Mouse (Mus musculus) common myeloid progenitor, adult 5-6 weeks (primary cell): ENCODE data around the gene Tmem110. TPM values are rescaled to one million over a fixed set of nuclear protein-coding genes. Genes with fewer than 3 reads are reported as not detected.

Experiments
- ATAC-seq: replicated peaks from 2 replicates; pipeline ENCODE4 v1.8.0; 2016; ENCODE audit warnings: low read depth, mild to moderate bottlenecking, moderate TSS enrichment, inconsistent platforms; ENCODE audit not compliant: poor library complexity, severe bottlenecking
- total RNA-seq: library from RNA; stranded (forward); fragments of 200-1000, 187-1606 nt; gene quantifications from 2 replicates; pipeline ENCODE4 v1.2.3, GENCODE M21; 2017

The Tmem110 gene
- 6.4 and 6.8 TPM in 2 replicates for total RNA-seq

- ATAC-seq, result peak; percentile 74
These were observed at the start of gene Tmem110 for GRCm38 (mm10) chr14:30825476-30826131. Tmem110 (plus strand) TSS chr14:30825590.

DNA sequence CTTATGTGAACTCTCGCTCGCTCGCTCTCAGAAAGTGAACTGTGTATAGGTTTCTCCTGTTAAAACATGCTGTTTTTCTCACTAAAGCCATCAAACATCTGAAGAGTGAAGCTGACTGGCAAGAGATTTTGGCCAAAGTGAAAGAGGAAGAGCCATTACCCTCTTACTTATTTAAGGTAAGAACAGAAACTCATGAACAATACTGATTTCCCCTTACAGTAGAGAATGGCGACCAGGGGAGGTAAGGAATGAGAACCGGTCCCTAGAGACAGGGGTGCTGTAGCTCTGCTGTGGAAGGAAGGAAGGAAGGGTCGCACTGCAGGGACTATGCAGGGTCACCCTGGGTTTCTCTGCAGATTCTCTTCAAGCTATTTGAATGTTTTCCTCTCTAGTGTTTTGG, 40.8 kb upstream of the Tmem110 start:
- ATAC-seq, result no peak

GRCm38 (mm10) chr14:30789471-30789870, 35.9 kb upstream of the Tmem110 start:
- ATAC-seq, result no peak

DNA sequence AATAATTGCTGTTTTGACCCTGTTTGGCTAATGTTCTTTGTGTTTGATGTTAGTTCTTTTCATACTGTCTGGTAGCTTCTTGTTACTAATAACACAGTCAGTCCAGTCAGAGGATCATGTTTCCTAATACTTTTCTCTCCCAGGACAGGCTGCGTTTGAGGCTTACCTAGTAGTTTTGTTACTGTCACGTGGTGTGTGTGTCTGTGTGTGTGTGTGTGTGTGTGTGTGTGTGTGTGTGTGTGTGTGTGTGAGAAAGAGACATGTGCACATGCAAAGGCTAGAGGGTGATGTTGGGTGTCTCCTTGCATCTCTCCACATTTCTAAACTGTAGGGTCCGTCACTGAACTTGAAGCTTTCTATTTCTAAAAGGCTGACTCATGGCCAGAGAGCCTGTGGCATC, 32.5 kb upstream of the Tmem110 start:
- no peak for ATAC-seq

DNA sequence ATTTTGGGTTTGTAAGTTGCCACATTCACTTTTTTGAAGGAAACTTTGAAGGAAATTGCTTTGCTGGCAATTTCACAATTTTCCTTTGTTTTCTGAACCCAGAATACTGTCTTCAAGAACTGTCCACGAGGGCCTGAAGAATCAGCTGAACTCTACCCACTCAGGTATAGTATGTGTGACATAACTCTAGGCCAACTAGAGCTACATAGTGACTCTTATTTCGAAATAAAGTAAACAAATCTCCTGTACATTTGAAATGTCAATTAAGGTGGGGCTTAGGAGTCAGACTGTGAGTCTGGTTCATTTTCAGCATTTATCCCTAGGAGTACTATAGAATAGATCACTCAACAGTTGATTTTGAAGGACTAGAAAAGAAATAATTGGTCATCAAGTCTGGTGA, 23.6 kb upstream of the Tmem110 start:
- ATAC-seq, result no peak

DNA sequence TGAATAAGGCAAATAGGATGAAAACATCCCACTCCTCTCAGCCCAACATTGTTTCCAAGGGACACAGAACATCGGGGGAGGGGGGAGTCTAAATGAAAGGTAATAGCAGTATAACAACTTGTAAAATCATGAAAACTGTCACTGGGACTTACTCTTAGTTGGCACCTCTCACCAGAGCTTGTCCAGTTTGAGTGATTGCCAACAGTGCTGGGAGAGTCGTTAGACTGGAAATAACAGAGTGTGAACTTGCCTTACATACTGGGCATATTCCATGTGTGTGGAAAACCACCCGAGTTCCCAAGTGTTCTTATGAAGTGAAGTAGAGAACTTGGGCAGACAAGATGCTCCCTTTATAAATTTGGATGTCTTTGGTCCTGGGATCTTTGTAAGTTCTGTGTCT, 4.3 kb upstream of the Tmem110 start:
- ATAC-seq, result no peak

- ATAC-seq, result no peak
These were observed 864 bp upstream of the Tmem110 start for GRCm38 (mm10) chr14:30824456-30824995.

DNA sequence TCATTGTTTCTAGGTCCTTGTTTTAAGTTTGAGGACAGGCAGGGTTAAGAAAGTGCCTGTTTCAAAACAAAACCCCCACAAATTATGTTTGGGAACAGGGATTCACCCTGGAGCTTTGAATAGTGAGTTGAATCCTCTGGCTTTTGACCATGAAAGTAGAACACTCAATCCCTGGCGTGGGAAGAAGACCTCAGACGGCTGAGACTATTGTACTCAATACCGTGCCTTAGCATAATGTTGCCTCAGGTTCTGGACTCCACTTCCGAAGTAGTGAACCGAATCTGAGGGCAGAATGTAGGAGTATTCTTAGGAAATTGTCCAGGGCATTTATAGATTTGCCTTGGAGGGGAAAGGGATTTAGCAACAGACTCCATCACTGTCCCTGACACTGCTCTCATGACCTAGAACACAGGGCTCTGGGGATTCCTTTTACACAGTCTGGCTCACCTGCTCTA, 342 bp upstream of the Tmem110 start:
- no peak for ATAC-seq

GRCm38 (mm10) chr14:30826174-30827140, 1.1 kb downstream of the Tmem110 start:
- ATAC-seq, result peak; percentile 36; the same call in 1 of the 2 replicates

- no peak for ATAC-seq
These were observed 2.1 kb downstream of the Tmem110 start for GRCm38 (mm10) chr14:30827480-30827879.

DNA sequence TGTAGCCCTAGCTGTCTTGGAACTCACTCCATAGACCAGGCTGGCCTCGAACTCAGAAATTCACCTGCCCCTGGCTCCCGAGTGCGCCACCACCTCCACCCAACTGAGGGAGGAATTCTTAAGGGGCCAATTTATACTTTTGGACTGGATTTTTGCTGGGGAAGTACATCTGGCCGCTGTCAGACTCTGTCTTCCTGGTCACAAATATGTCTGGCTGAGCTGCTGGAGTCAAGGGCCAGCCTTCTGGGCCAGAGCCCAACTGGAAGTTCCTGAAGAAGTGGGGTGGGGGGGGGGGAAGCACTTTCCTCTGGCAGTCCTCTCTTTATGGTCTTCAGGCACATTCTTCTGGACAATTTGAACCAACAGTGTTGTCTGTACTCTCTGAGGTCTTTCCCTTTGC, 2.7 kb downstream of the Tmem110 start:
- ATAC-seq, result no peak

DNA sequence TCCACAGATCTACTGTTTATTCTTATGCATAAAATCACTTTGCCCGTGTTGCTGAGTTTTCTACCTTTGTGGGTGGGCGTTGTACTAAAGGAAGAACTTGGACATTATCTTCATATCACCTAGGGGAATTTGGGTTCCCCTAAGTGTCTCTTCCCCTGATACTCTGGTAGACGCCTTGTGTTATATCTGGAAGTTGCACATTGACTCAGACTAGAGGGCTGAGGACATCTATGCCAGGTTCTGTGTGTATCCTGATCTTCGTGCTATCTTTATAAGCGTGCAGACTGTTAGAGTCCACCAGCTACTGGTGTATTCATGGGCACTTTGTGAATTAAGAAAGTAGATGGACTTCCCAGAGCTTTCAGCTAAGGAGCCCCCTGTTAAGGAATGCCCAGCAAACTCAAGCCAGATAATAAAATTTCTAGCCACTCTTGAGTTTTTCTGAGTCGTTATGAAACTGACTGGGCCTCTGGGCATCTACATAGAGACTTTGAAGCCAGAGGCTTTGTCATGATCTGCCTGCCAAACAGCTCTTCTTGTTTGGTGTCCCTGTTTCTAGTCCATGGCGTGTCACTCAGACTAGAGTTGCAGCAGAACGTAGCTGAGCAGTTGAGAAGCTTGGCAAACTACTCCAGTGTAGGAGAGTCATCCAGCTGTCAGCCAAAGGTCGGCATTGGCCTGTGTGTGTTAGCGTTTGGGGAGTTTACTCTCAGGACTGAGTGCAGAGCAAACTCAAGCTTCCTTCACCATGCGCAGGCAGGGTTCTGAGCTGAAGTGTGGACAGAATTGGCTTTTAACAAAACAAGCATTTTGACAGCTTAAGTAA, 3.5 kb downstream of the Tmem110 start:
- no peak for ATAC-seq

- ATAC-seq, result no peak
These were observed 12.1 kb downstream of the Tmem110 start for GRCm38 (mm10) chr14:30837416-30837996.

DNA sequence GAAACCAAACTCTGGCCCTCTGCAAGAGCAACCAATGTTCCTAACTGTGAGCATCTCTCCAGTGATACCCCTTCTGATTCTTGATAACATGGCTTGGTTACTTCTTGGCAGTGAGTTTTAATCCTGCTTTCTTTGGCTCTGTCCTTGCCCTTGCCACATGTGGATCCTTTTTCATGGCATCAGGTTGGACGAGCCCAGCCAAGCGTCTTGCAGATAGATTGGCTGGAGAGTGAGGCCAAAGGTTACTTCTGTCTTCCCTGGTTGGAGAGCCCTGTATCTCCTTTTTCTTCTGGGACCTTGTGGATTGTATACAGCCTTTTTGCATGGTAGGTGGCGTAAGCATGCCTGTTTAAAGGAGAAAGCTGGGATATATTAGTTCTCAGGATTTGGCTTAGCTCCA, 18.3 kb downstream of the Tmem110 start:
- no peak for ATAC-seq

DNA sequence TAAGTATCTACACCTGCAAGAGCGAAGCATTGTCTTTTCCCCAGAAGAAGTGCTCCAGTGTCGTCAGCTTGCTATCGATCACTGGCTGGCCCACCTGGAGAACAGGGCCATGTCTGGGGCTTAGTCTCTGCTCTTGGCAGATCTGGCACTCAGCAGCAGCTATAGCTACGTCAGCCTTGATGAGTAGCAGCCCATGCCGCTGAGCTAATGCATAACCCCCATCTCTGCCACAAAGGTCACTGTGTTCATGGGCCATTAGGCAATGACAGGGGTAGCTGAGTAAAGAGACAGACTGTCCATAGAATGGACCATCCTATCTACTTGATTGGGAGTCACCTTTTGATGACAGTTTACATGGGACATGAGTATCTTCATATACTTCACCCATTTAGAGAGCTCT, 25.1 kb downstream of the Tmem110 start:
- no peak for ATAC-seq

DNA sequence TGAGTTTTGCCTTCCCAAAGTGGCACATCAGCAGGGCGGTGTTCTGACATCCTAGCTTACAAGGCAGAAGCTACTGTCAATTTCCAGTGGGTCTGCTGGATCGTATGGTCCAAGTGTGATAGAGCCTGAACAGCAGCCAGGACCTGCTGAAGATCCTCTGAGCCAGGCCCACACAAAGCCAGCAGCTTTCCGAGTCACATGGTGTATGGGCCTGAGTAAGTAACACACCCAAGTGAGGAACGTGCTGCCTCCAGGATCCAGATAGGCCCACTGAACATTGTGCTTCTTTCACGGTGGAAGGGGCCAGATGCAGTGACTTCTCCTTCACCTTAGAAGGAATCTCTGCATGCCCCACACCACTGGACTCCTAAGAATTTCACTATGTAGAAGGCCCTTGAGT, 26.9 kb downstream of the Tmem110 start:
- no peak for ATAC-seq

DNA sequence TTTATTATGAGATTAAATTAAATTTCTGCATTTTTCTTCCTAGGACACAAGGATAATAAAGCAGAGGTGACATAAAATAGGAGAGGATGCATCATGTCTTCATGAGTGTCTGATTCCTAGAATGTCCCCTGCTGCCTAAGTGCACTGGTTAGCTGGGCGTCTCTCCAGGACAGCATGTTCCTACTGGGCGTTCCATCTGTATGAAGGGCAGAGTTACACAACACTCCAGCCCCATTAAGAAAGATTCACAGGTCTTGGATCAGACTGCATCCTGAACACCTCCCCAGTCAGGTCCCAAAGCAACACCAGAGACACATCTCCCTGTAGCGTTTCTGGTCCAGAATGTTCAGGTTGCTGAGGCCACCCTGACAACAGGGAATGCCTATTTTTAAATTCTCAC, 29.9 kb downstream of the Tmem110 start:
- no peak for ATAC-seq

- no peak for ATAC-seq
These were observed 31.6 kb downstream of the Tmem110 start for GRCm38 (mm10) chr14:30856885-30857507.

GRCm38 (mm10) chr14:30857990-30858389, 32.6 kb downstream of the Tmem110 start:
- ATAC-seq, result peak; percentile 62; the same call in 1 of the 2 replicates
